Mouse (Mus musculus) E14TG2a.4 (cell line): ENCODE data around the gene Arl2bp.

ENCODE experiments used
- H3K27me3 ChIP-seq: 2 replicates; pipeline ENCODE4 v1.6.1; 2014; ENCODE audit warnings: low read length, control low read depth; ENCODE audit not compliant: insufficient read depth
- H3K36me3 ChIP-seq: 2 replicates; pipeline ENCODE4 v1.6.1; 2014; ENCODE audit warnings: low read length, control low read depth; ENCODE audit not compliant: insufficient read depth
- H3K4me1 ChIP-seq: replicated peaks from 2 replicates; pipeline ENCODE4 v1.6.1; 2014; ENCODE audit warnings: low read depth, low read length, control low read depth
- H3K4me3 ChIP-seq: replicated peaks from 2 replicates; pipeline ENCODE4 v1.5.1; 2014; ENCODE audit warnings: mild to moderate bottlenecking, low read length
- H3K9me3 ChIP-seq: 2 replicates; pipeline ENCODE4 v1.6.1; 2014; ENCODE audit warnings: low read length, control low read depth
- CTCF ChIP-seq: conservative IDR thresholded peaks from 2 replicates; pipeline ENCODE4 v1.5.1; 2014; ENCODE audit warnings: low read length
- NANOG ChIP-seq: IDR thresholded peaks from 2 replicates; pipeline ENCODE4 v1.6.1; 2014; ENCODE audit warnings: borderline replicate concordance, low read length, mixed read lengths
- POU5F1 ChIP-seq: IDR thresholded peaks from 2 replicates; pipeline ENCODE4 v1.6.1; 2014; ENCODE audit warnings: low read length, borderline replicate concordance

Arl2bp gene

DNA sequence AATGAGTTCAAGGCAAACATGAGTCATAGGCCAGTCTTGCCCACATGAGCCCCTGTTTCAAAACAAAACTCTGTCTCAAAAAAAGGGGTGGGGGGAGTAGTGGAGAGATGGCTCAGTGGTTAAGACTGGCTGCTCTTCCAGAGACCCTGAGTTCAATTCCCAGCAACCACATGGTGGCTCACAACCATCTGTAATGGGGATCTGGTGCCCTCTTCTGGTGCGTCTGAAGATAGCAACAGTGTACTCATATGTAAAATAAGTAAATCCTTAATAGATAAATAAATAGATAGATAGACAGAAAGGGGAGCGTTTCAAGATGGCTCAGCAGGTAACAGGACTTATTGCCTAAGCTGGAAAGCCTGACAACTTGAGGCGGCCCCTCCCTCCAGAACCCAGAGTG, 14.0 kb downstream of the Arl2bp start:
- H3K9me3 ChIP-seq = peaks cover 10% of the 10 kb centered on the region
- no peak overlapping the region for H3K4me3 ChIP-seq
- no peaks in the 10 kb centered on the region for H3K27me3 ChIP-seq
- TF ChIP-seq NANOG = no peak
- no peak for TF ChIP-seq POU5F1
- TF ChIP-seq CTCF = peak; percentile 12; the same call in 1 of the 2 replicates
- H3K36me3 ChIP-seq = no peaks in the 10 kb centered on the region
- no peaks in the 10 kb centered on the region for H3K4me1 ChIP-seq

DNA sequence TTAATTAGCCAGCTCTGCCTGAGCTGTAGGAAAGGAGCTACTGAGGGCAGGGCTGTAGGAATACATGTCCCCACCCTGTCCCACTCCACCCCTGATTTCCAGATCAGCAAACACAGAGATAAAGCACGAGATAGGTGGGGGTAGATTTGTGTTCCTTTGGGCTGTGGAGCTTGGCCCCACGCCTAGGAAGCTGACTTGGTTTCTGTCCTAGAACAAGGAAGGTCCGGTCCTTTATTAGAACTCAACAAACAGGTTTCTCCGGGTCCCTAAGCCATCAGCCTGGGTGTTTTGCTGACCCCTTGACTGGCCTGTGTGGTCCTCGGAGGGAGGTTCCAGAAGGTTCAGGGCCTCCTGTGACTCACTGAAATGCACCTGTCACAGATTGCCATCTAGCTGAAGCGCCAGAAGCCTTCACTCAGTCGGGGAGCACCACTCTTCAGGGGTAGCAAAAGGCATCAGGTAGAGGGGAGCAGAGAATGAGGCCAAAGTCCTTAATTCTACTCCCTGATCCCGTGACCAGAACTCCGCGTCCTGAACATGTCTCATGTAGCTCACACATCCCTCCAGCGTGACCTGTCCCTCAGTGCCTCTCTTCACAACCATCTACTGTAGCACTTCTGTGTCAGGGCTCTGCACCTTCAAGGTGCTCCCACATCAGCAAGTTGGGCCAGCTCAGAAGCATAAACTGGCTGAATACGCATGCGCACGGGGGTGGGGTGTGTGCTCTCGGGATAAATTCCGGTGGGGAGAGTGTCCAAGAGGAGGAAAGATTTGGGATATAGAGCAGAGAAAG, 16.5 kb downstream of the Arl2bp start:
- peaks cover 10% of the 10 kb centered on the region for H3K9me3 ChIP-seq
- H3K36me3 ChIP-seq = no peaks in the 10 kb centered on the region
- H3K4me1 ChIP-seq = no peaks in the 10 kb centered on the region
- H3K4me3 ChIP-seq = no peak overlapping the region
- H3K27me3 ChIP-seq = no peaks in the 10 kb centered on the region
- TF ChIP-seq CTCF = no peak
- no peak for TF ChIP-seq NANOG
- TF ChIP-seq POU5F1 = no peak

DNA sequence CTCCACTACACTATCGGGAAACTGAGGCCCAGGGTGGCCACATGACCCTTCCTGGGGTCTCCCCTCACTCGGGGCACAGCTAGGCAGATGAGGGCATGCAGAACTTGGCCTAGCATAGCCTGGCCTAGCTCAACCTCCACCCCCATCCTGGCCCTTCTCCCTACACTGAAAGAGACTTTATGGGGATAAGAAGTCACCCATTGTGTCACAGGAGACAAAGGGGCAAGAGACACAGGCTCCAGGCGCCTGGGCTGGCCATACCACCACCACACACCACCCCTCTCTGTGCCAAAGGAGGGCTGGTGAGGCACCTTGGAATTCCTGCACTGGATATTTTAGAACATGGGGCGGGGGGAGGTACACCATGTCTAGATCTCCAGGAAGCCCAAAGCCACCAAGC, 17.9 kb downstream of the Arl2bp start:
- Histone ChIP-seq H3K4me3 (no peak overlapping the region), H3K9me3 (peaks cover 10% of the 10 kb centered on the region), H3K36me3 (no peaks in the 10 kb centered on the region), H3K4me1 (no peaks in the 10 kb centered on the region), H3K27me3 (no peaks in the 10 kb centered on the region)
- no peak for TF ChIP-seq CTCF
- no peak for TF ChIP-seq POU5F1

DNA sequence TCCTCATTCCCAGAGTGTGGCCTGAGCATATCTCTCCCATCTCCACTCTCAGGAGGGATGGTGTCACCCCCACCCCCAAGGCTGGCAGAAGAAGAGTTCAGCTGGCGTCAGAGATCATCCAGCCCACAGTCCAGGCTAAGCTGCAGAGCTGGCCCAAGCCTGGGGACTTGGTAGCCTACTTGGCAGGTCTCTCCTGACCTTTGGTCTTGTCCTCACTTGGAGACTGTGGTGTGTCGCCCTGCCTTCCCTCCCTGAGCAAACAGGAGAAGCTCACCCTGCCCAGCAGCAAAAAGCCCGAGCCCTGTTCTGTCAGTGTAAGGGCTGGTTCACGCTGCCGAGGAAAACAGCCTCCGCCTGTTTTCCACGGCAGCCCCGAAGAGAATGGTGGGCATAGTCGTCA, 19.6 kb downstream of the Arl2bp start:
- Histone ChIP-seq H3K4me1 (0 out of 2 replicates have a peak, but pooled peaks cover under 1% of the 10 kb centered on the region), H3K9me3 (no peaks in the 10 kb centered on the region), H3K4me3 (no peak overlapping the region), H3K27me3 (no peaks in the 10 kb centered on the region), H3K36me3 (no peaks in the 10 kb centered on the region)
- TF ChIP-seq POU5F1 (no peak), CTCF (no peak), NANOG (no peak)

DNA sequence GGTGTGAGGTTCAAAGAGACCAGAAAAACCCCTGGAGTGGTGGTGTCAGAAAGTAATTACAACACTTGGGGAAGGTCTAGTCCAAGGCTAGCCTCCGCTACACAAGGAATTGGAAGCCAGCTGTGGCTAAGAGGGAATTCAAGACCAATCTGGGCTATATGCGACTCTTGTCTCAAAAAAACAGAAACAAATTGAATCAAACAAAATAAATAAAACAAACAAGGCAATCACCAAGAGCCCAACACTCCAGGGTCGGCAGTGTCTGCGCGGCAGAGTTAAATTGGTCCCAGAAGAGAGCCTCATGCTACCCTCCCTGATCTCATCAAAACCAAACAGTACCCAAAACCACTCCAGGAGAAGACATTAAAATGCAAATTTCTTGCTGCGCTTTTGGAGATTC, 28.3 kb downstream of the Arl2bp start:
- Histone ChIP-seq H3K9me3 (no peaks in the 10 kb centered on the region), H3K27me3 (peaks cover 61% of the 10 kb centered on the region), H3K36me3 (no peaks in the 10 kb centered on the region), H3K4me1 (peaks cover 39% of the 10 kb centered on the region), H3K4me3 (no peak overlapping the region)
- no peak for TF ChIP-seq NANOG
- no peak for TF ChIP-seq CTCF
- no peak for TF ChIP-seq POU5F1

DNA sequence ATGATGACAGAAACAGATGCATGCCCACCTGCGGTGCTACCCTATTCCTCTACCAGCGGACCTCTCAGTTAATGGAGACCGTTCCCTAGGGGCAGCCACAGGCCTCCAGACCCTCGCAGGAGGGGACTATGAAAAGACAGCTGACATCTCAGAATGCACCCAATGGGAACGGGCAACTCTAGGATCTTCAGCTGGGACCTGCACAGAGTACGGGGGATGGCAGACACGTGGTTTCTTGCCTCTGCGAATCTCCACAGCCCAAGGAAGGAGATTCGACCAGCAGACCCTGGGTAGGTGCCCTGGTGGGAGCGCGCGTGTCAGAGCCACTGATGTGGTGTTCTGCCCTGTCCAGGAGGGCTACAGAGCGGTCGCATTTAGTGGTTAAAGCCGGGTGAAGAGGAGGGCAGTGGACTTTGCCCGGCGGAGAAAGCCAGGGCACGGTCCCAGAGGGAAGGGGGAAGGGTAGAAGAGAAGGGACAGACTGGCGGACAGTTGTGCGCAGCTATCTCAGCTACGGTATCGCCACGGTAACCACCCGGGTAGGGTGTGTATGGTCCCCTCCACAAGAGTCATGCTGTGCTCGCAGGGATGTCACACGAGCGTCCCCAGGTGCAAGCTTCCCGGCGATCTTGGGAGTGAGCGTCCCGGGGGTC, 29.1 kb downstream of the Arl2bp start:
- no peak for TF ChIP-seq CTCF
- TF ChIP-seq NANOG = no peak
- no peak for TF ChIP-seq POU5F1
- Histone ChIP-seq H3K4me1 (peaks cover 42% of the 10 kb centered on the region), H3K27me3 (peaks cover 61% of the 10 kb centered on the region), H3K9me3 (no peaks in the 10 kb centered on the region), H3K36me3 (no peaks in the 10 kb centered on the region), H3K4me3 (peak overlapping the region; percentile 90)

DNA sequence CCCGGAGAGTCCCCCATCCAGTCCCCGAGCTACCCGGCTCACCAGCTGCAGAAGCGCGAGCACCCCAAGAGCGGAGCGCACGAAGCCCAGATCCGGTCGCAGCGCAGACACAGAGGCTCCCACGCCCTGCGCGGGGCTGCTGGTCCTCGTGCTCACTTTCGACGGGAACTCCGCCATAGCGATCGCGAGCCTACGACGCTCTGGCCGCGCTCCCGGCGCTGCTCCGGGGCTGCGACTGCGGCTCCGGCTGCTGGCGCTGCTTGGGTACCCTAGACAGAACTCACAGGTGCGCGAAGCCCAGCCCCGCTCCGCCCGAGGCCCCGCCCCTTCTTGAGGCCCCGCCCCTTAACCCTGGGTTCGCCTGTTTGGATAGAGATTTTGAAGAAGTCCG, 29.6 kb downstream of the Arl2bp start, which contains the start of gene Pllp:
Pllp (minus strand) TSS at position 285 of the 391 bp plus-strand sequence.
- peak within 1 kb of the TSS; percentile 90 for H3K4me3 ChIP-seq
- H3K36me3 ChIP-seq = no peaks in the 10 kb centered on the region
- no peaks in the 10 kb centered on the region for H3K9me3 ChIP-seq
- peaks cover 61% of the 10 kb centered on the region for H3K27me3 ChIP-seq
- H3K4me1 ChIP-seq = peaks cover 40% of the 10 kb centered on the region
- TF ChIP-seq POU5F1 (no peak), CTCF (no peak), NANOG (no peak)

DNA sequence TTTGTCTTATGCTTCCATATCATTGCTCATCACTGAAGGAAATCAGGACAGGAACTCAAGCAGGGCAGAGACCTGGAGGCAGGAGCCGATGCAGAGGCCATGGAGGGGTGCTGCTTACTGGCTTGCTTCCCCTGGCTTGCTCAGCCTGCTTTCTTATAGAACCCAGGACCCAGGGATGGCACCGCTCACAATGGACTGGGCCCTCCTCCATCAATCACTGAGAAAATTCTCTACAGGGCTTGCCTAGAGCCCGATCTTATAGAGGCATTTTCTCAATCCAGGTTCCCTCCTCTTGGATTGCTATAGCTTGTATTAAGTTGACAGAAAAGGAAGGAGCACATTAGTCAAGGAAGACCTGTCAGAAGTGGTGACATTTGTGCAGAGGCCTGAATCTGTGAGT, 30.2 kb downstream of the Arl2bp start:
- no peak for TF ChIP-seq CTCF
- no peak for TF ChIP-seq POU5F1
- no peak for TF ChIP-seq NANOG
- no peaks in the 10 kb centered on the region for H3K36me3 ChIP-seq
- no peaks in the 10 kb centered on the region for H3K9me3 ChIP-seq
- peaks cover 61% of the 10 kb centered on the region for H3K27me3 ChIP-seq
- H3K4me1 ChIP-seq = peaks cover 38% of the 10 kb centered on the region
- H3K4me3 ChIP-seq = peak overlapping the region; percentile 90
